Mouse (Mus musculus): ENCODE results near the gene Gpr89. TPM values are rescaled to one million over a fixed set of nuclear protein-coding genes. Genes with fewer than 3 reads are reported as not detected.

The Gpr89 gene
- 10 to 100 TPM; 40.1 to 46.1 TPM for total RNA-seq (2021)
- long read RNA-seq, experiment 1, full-length matches to known transcripts, result 24 of 30 reads
- long read RNA-seq, experiment 1, partial matches to known transcripts, result 1 of 30 reads
- long read RNA-seq, experiment 1, other reads (novel, unspliced or antisense), result 5 of 30 reads
- long read RNA-seq, experiment 2, full-length matches to known transcripts, result 31 of 41 reads
- long read RNA-seq, experiment 2, partial matches to known transcripts, result 6 of 41 reads
- long read RNA-seq, experiment 2, other reads (novel, unspliced or antisense), result 4 of 41 reads

DNA sequence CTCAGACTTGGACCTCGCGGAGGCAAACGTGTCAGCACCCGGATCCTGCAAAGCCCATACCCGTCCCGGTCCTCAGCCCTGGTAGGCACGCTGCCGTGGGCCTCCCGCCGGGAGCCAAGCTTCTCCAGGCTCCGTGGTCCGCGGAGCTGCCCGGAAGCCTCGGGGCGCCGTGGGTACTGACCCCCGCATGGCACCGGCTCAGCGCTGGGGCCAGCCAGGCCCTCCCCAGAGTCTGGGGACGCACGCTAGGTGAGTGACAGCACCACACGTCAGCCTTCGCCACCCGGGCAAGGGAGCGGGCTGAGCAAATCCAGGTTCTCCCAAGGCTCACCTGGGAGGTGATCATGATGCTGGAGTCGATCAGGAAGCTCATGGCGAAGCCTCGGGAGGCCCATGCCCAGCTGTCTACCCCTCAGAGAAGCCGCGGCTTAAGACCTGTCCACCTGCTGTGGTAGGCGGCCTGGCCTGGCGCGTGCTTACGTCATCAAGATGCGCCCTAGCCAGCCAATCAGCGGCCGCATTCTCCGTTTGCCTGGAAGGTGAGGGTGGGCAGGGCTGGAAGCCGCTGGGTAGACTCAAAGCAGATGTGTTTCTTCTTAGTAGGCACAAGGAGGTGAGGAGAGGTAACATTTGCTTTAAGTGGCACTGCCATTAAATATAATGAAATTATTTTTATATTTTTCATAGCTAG, at the start of gene Gpr89:
TSS of gene Gpr89 (minus strand) at position 496 of the 691 bp plus-strand sequence.
- no peak for TF ChIP-seq CTCF (conservative IDR thresholded peaks at IDR 0.05)
- Histone ChIP-seq H3K27ac (peak within 1 kb of the TSS; percentile 90), H3K4me3 (peak within 1 kb of the TSS; percentile 90)
- DNase-seq (ENCODE audit: low spot score in 2 of 2), result peak; percentile 89 to 96

DNA sequence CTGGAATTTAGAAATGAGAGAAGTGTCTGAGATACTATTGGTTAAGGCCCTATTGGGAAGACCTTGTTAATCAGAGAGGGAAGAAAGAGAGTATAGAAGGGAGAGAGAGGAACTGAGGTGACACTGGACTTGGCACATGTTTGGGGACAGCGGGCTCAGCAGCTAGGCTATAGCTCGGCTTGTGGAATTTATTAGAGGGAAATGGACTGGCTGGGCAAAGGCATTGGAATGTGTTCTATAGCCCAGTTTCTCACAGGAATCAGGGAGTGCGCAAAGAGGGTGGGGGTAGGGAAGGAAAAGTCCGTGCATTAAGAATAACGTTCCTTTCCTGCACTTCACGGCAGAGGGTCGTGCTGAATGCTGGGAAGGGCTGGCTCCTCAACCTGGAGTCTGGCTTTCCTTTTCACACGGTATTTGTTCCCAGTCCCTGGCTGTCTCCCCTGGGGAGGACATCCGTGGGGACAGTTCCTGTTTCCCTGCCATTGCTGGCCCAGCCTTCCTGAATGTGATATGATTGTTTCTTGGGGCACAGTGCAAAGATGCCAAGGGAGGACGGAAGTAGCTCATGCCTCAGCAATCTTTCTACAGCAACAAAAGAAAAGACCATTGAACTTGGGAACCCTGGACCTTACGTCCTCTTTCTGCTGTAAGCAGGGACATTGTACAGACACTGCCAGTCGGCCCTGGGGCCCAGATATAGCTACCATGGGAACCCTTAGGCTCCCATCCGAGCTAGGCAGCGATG, 48.5 kb upstream of the Gpr89 start:
- Histone ChIP-seq H3K27ac (no peak overlapping the region), H3K4me3 (no peak overlapping the region)
- no peak for TF ChIP-seq CTCF (conservative IDR thresholded peaks at IDR 0.05)
- no peak for DNase-seq (ENCODE audit: low spot score in 2 of 2)

DNA sequence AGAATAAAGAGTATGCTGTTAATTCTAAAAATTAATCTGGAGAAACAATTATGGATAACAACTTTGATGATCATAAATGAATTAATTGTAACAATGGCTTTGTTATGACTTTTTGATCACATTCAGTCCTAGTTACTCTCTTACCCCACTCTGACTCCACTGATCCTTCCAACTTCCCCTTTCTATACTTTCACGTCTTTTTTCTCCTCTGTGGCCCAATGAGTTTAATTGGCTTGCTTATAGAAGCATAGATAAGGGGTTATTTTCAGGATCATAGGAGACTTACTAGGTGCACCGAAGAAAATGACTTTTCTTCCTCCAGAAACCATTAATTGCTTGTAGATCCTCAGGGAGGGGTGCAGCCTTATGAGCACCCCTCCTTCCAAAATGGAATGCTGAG, 37.6 kb upstream of the Gpr89 start:
- no peak for TF ChIP-seq CTCF (conservative IDR thresholded peaks at IDR 0.05)
- Histone ChIP-seq H3K27ac (no peak overlapping the region), H3K4me3 (no peak overlapping the region)
- no peak for DNase-seq (ENCODE audit: low spot score in 2 of 2)

DNA sequence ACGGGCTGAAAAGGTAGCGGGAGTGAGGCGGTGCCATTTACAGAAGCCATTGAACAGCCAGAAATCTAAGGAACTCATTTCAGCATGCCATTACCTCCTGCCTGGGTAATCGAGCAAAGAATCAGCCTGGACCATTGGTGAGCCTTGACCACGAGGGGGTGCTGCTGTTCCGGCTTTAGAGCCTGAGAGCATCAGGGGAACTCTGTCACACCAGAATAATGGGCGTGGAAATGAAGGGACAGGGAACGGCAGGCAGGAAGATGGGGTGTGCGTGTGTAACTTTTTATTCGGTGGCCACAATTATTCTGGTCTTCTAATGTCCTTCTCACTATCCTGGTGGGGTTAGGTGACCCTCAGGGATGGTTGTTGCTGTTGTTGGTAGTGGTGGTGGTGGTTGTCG, 33.6 kb upstream of the Gpr89 start:
- DNase-seq (ENCODE audit: low spot score in 2 of 2), result peak; percentile 88 to 94
- H3K27ac ChIP-seq, result no peak overlapping the region
- peak overlapping the region; percentile 42 for H3K4me3 ChIP-seq
- peak; percentile 90 for TF ChIP-seq CTCF (conservative IDR thresholded peaks at IDR 0.05)

DNA sequence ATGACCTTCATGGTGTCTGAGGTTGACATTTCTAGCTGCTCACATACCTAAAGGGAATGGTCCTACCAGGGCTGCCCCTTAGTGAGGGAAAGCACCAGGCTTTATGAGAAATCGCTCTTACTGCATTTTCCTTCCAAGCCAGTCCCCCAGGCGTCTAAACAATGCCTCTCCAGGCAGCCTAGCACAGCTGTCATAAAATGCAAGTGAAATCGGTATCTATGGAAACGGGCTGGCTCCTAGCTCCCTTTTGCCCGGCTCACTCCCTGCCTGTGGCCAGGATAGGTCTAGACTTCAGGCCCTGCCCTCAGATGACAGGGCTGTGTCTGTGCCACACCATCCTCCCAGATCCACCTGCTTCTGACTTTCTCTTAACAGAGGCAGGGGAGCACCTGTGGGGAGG, 32.5 kb upstream of the Gpr89 start:
- no peak overlapping the region for H3K27ac ChIP-seq
- peak in 1 of 2 experiments; percentile 18 for DNase-seq (ENCODE audit: low spot score in 2 of 2)
- no peak for TF ChIP-seq CTCF (conservative IDR thresholded peaks at IDR 0.05)

DNA sequence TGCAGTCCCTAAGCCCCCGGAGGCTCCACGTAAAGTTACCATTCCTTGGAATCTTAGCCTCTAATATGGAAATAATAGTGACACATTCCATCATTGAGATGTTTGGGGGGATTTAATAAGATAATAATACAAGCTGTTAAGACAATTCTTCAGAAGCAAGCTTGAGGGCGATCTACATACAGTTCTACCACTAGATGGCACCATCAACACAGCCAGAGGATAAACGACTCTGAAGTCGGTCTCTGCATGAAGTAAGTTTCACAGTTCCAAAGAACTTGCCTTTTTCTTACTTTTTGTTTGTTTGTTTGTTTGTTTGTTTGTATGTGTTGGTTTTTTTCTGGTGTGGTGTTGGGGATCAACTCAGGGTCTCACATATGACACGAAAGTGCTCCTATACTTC, 31.1 kb upstream of the Gpr89 start:
- TF ChIP-seq CTCF (conservative IDR thresholded peaks at IDR 0.05), result peak; percentile 90

More for the DNA sequence above, 32.5 kb upstream of the Gpr89 start:
- H3K4me3 ChIP-seq, result no peak overlapping the region

DNA sequence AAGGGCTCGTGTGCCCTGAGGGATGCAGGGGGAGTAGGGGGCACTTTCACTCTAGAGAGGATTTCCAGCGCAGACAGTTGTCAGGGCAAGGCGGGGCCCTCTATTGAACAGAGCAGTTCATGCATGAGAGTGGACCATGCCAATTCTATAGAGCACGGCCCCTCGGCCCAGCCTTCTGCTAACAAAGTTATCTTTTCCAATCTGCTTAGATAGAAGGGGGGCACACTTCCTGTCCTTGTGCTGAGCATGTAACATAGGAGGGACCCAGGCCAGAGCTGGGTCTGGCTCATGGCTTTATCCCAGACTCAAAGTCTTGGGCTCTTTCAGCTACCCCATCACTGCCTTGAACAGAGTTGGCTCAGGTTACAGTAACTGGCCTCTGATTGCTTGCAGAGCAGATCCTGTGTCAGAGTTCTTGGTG, 26.1 kb upstream of the Gpr89 start:
- DNase-seq (ENCODE audit: low spot score in 2 of 2), result no peak
- TF ChIP-seq CTCF (conservative IDR thresholded peaks at IDR 0.05), result no peak

More for the DNA sequence above, 31.1 kb upstream of the Gpr89 start:
- Histone ChIP-seq H3K4me3 (no peak overlapping the region), H3K27ac (no peak overlapping the region)
- DNase-seq (ENCODE audit: low spot score in 2 of 2), result peak in 1 of 2 experiments; percentile 23

DNA sequence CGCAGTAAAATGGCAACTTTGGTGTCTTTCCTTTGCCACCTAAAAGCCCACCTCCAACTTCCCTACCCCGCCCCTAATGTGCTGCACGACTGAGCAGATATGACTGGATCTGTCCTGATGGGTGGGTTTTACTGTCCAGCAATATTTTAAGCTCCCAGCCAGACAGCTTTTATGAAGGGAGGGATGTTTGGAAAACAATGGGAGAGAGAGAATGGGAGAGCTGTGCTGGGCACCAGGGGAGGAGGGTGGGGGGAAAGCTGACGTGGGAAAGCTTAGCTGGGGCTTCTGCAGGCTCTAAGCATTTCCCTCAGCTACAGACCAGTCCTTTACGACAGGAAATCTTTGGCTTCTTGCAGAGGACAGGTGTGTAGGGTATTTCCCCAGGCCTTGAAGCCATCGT, 20.8 kb upstream of the Gpr89 start, which contains the start of gene Gja8:
TSS of gene Gja8 (minus strand) at position 101 of the 400 bp plus-strand sequence.
- Histone ChIP-seq H3K27ac (no peak within 1 kb of the TSS), H3K4me3 (no peak within 1 kb of the TSS)
- TF ChIP-seq CTCF (conservative IDR thresholded peaks at IDR 0.05), result no peak
- no peak for DNase-seq (ENCODE audit: low spot score in 2 of 2)

More for the DNA sequence above, 26.1 kb upstream of the Gpr89 start:
- H3K27ac ChIP-seq, result no peak overlapping the region
- no peak overlapping the region for H3K4me3 ChIP-seq

GRCm38 (mm10) chr3:96924631-96925030, 19.5 kb upstream of the Gpr89 start:
- TF ChIP-seq CTCF (conservative IDR thresholded peaks at IDR 0.05), result no peak
- DNase-seq (ENCODE audit: low spot score in 2 of 2), result no peak
- no peak overlapping the region for H3K27ac ChIP-seq
- no peak overlapping the region for H3K4me3 ChIP-seq

DNA sequence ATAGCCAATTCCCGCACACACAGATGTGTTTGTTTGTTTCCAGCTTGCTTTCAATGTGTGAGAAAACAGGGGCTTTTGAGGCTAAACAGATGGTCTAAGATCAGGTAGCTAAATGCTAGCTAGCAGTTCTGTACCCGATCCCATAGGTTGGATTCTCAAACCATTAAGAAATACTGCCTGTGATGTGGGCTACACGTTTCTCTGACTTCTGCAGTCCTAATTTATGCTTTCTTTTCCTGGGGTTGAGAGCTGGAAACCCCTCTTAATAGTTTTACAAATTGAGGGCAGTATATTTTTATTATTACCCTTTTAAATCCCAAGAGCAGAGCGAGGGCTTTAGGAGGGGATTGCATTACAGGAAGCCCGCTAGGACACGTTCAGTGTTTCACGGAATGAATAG, 15.8 kb upstream of the Gpr89 start:
- DNase-seq (ENCODE audit: low spot score in 2 of 2), result no peak
- Histone ChIP-seq H3K27ac (no peak overlapping the region), H3K4me3 (no peak overlapping the region)
- no peak for TF ChIP-seq CTCF (conservative IDR thresholded peaks at IDR 0.05)

- no peak for TF ChIP-seq CTCF (conservative IDR thresholded peaks at IDR 0.05)
- no peak for DNase-seq (ENCODE audit: low spot score in 2 of 2)
- Histone ChIP-seq H3K4me3 (peak overlapping the region; percentile 90), H3K27ac (peak overlapping the region; percentile 90)
These were observed 446 bp upstream of the Gpr89 start for GRCm38 (mm10) chr3:96905592-96905991.

GRCm38 (mm10) chr3:96904393-96904792, 753 bp downstream of the Gpr89 start, which contains the start of gene Gja5:
TSS of gene Gja5 (plus strand) at chr3:96904693.
- H3K4me3 ChIP-seq, result peak within 1 kb of the TSS; percentile 90
- H3K27ac ChIP-seq, result peak within 1 kb of the TSS; percentile 90
- DNase-seq (ENCODE audit: low spot score in 2 of 2), result no peak
- no peak for TF ChIP-seq CTCF (conservative IDR thresholded peaks at IDR 0.05)
